Mouse (Mus musculus): ENCODE measurements around the gene Adra2c. TPM values are rescaled to one million over a fixed set of nuclear protein-coding genes. Genes with fewer than 3 reads are reported as not detected.

The Adra2c gene
- polyA plus RNA-seq, 3 experiments from 2014 or later = not detected

- no peak for ATAC-seq
Observed at GRCm38 (mm10) chr5:35311738-35312250, 33.7 kb downstream of the Adra2c start.

DNA sequence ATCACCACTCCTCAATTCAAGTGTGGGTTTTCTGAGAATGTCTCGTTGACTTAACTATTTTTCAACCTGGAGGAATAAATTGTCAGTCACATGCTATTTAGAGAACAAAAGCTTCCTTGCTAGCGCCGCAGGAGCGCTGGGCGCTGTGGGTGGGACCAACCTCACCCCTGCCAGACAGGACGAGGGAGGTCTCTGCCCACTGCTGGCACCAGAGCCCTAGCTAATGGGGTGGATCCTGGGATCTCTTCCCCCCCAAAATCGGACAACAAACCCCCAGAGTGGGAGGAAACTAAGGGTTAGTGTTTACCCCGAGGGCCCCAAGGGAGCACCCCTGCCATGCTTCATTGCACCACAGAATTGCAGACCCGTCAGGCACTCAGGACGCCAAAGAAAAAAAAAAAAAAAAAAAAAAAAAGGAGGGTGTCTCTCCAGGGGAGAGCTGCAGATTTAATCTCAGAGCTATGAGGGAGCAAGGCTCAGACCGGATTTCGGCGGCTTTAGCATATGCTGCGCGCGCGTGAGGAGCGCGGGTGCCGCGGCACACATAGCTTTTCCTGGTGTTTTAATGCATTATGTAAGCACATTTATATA, 35.2 kb downstream of the Adra2c start:
- ATAC-seq = no peak

DNA sequence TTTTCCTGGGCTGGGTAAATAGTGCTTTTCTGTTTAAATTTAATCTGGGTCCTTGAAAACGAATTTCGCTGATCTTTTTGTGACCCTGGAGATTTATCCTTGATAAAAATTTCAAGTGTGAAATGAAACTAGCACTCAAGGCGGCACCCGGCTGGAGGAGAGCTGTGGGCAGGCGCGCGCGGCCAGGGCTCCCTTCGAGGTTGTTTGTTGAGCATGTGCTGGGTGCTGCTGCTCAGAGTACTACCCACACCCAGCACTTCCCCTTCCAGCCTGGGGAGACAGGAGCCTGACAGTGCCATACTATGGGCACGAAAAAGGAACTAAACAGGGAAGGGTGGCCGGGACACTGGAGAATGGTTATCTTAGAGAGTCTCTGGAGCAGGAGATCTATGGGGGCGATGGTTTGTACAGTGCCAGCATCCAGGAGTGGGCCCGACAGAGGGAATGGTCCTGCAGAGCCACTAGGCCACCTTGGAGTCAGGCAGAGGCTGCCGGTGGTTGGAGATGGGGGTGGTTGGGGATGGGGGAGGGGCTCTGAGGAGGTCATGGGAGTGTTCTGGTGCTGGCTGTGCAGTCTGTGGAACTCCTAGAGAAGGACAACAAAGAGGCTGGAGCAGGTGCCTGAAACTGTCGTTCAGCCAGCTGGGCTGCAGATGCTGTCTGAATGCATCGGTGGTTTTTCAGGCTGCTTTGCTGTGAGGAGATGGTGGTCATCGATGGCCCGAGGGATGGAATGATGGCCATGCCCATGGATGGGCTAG, 35.9 kb downstream of the Adra2c start:
- no peak for ATAC-seq

DNA sequence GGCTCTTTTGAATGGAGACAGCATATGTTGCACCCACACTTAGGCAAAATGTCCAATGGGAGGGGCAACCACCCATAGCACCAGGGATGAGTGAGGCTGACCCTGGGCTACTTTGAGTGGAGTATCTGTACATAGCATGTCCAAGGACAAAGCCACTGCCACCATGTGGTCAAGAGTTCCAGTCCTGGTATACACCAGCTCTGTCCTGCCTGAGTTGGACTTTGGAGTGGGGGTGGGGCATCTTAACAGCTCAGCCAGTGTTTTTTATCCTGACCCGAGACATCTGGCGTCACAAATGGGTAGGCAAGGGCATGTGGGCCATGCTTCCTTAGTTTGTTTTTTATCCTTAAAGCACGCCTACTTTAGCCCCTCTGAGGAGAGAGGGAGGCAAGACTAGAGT, 36.5 kb downstream of the Adra2c start:
- ATAC-seq = no peak

- no peak for ATAC-seq
Observed at GRCm38 (mm10) chr5:35315204-35315603, 37.1 kb downstream of the Adra2c start.

DNA sequence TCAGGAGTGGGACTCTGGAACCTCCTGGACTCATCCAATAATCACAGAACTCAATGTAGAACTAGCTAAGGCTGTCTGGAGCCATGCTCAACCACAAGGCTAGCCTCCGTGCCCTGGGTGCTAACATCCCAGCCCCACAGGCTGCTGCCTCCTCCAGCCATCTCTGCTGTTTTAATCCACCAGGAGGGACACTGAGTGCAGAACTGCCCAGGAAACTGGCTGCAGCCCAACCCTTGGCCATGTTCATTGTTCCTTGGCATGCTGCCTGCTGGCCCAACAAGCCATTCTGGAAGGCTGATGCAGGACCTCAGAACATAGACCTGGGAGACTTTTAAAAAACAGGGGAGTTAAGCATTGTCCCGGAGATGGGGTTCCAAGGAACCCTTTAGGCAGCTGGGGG, 42.5 kb downstream of the Adra2c start:
- ATAC-seq = no peak

DNA sequence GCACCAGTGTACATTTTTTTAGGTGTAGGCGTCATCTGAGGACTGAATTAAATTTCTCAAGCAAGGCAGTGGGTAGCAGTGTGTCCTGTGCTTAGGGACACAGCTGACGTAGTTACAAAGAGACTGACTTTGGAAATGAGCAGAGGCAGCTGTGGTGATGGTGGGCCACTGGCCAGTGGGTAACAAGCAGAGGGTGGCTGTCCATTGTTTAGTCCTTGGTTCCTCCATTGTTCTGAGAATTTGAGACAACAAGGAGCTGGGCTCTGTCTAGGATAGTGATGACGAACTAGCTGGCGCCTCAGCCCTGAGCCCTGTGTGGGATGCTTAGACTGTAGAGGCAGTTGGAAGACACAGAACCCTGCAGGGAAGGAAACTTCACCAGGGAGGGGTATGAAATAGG, 52.7 kb downstream of the Adra2c start:
- no peak for ATAC-seq

Other genes with a start within 250 kb of the Adra2c start
- gene Hgfac, start 236.8 kb upstream of the Adra2c start, polyA plus RNA-seq (2017; shearing (Covaris generic)) = 1 to 10 TPM; 4.5 to 8.0 (median 5.1) TPM
- gene Dok7, start 221.6 kb upstream of the Adra2c start, polyA plus RNA-seq (2017; shearing (Covaris generic)) = under 1 TPM in 1 of 3 experiments, not detected in 2; 0.95 TPM
- gene Lrpap1, start 172.6 kb upstream of the Adra2c start, polyA plus RNA-seq (2017; shearing (Covaris generic)) = 100 to 1,000 TPM; 101 to 114 (median 110) TPM
- gene Hmx1, start 110.8 kb downstream of the Adra2c start, polyA plus RNA-seq (2017; shearing (Covaris generic)) = not detected
- gene Cpz, start 247.4 kb downstream of the Adra2c start, polyA plus RNA-seq (2017; shearing (Covaris generic)) = not detected

Data from inflammation-experienced regulatory T-cells, adult 6 months (primary cell).